Mouse (Mus musculus): ENCODE measurements at regions not wholly inside any gene's neighbourhood (a gene's known extent, or its start where the extent isn't known, plus 50 kb on each side); places are given as distances from the start of the nearest gene placed in this dataset.

GRCm38 (mm10) chr1:157768201-157768600 is 261.7 kb downstream of the Sec16b start:
- Histone ChIP-seq H3K9ac (ENCODE audit: low read depth, low read length) (no peak overlapping the region), H3K4me1 (ENCODE audit: control insufficient read depth, insufficient read depth, low read length) (no peaks in the 10 kb centered on the region), H3K27me3 (ENCODE audit: control insufficient read depth, insufficient read depth, low read length) (no peaks in the 10 kb centered on the region), H3K4me2 (no peak overlapping the region), H3K36me3 (ENCODE audit: control insufficient read depth, insufficient read depth, low read length) (no peaks in the 10 kb centered on the region), H3K27ac (ENCODE audit: low read depth, low read length) (no peak overlapping the region), H3K4me3 (ENCODE audit: low read depth, low read length) (no peak overlapping the region), H3K9me3 (replicated peaks; ENCODE audit: control insufficient read depth, low read length) (no peaks in the 10 kb centered on the region)
- ATAC-seq (replicated peaks; ENCODE audit: insufficient number of reproducible peaks, low FRiP score, low TSS enrichment) = no peak
- WGBS (ENCODE audit: insufficient replicate concordance) = 49% methylated on average over 6 of the region's 6 CpGs

DNA sequence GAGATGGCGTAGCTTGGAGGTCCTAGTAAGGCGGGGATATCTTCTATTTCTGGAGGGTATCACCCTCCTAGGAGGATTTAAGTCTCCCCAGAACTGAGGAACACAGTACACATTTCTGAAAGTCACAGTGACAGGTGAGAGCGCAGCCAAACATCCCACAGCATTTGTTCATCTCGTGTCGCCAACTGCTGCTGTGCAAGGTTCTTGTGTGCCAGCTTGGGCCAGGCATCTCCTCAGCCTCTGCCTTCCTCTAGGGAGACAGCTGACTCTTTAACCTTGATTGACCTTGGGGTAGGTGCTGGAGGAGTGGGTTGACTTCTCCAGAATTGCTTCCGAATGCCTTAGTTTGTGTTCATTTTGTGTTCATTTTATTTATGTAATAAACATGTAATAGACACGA is 291.2 kb downstream of the Sec16b start:
- Histone ChIP-seq H3K9me3 (replicated peaks; ENCODE audit: control insufficient read depth, low read length) (no peaks in the 10 kb centered on the region), H3K36me3 (ENCODE audit: control insufficient read depth, insufficient read depth, low read length) (no peaks in the 10 kb centered on the region), H3K4me2 (no peak overlapping the region), H3K27me3 (ENCODE audit: control insufficient read depth, insufficient read depth, low read length) (no peaks in the 10 kb centered on the region), H3K27ac (ENCODE audit: low read depth, low read length) (no peak overlapping the region), H3K9ac (ENCODE audit: low read depth, low read length) (no peak overlapping the region), H3K4me3 (ENCODE audit: low read depth, low read length) (no peak overlapping the region), H3K4me1 (ENCODE audit: control insufficient read depth, insufficient read depth, low read length) (no peaks in the 10 kb centered on the region)
- ATAC-seq (replicated peaks; ENCODE audit: insufficient number of reproducible peaks, low FRiP score, low TSS enrichment) = no peak
- WGBS (ENCODE audit: insufficient replicate concordance) = 81% methylated on average over 7 of the region's 7 CpGs

DNA sequence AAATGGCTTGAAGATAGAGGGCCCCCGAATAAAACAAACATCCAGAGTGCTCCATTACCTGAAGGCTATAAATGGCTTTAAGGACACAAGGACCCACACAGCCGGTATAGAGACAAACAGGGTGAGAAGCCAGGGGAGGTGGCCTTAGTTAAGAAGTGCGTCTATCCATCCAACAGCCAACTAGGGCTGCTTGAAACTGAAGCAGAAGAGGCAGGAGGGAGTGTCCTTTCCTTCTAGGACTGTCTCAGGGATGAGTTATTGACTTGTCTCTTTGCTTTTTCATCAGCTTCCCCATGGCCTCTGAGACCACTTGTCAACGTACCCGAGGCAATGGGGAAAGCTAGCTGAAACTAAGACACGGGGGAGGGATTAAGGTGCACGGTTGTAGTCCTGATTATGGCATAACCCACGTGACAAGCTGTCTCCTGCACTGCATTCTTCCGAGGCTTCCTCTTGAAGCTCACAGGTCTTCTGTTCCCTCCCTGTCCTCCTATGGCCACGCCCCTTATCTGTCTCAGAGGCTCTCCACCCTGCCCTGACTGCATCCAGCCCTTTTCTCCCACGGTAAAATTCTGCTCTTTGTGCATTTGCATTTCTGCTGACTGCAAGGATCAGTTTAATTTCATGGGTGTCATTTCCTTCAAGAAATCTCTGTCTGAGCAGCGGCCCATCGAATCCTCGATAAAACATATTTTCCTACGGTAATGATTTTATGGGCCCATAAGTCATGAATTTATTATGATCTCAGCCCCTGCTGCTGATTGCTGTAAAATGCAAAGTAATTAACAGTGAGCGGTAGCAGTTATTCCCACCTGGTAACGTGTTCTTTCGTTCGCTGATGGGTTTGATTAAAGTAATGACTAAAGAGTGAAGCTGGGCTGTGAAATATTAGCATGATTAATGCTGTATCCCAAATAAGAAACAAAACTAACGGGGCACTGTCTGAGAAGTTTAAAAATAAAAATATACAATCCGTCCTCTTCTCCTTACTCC is 292.3 kb downstream of the Sec16b start:
- H3K9ac ChIP-seq (ENCODE audit: low read depth, low read length) = no peak overlapping the region

GRCm38 (mm10) chr1:157801151-157801550 is 294.6 kb downstream of the Sec16b start:
- no peaks in the 10 kb centered on the region for H3K4me1 ChIP-seq (ENCODE audit: control insufficient read depth, insufficient read depth, low read length)
- ATAC-seq (replicated peaks; ENCODE audit: insufficient number of reproducible peaks, low FRiP score, low TSS enrichment) = no peak
- H3K4me2 ChIP-seq = no peak overlapping the region
- H3K4me3 ChIP-seq (ENCODE audit: low read depth, low read length) = no peak overlapping the region
- H3K36me3 ChIP-seq (ENCODE audit: control insufficient read depth, insufficient read depth, low read length) = no peaks in the 10 kb centered on the region
- 69% methylated on average over 3 of the region's 3 CpGs for WGBS (ENCODE audit: insufficient replicate concordance)
- no peaks in the 10 kb centered on the region for H3K27me3 ChIP-seq (ENCODE audit: control insufficient read depth, insufficient read depth, low read length)
- no peaks in the 10 kb centered on the region for H3K9me3 ChIP-seq (replicated peaks; ENCODE audit: control insufficient read depth, low read length)
- no peak overlapping the region for H3K27ac ChIP-seq (ENCODE audit: low read depth, low read length)
- no peak overlapping the region for H3K9ac ChIP-seq (ENCODE audit: low read depth, low read length)

More for the DNA sequence above, 292.3 kb downstream of the Sec16b start:
- Histone ChIP-seq H3K36me3 (ENCODE audit: control insufficient read depth, insufficient read depth, low read length) (no peaks in the 10 kb centered on the region), H3K27ac (ENCODE audit: low read depth, low read length) (no peak overlapping the region), H3K27me3 (ENCODE audit: control insufficient read depth, insufficient read depth, low read length) (no peaks in the 10 kb centered on the region), H3K4me2 (no peak overlapping the region), H3K9me3 (replicated peaks; ENCODE audit: control insufficient read depth, low read length) (no peaks in the 10 kb centered on the region), H3K4me1 (ENCODE audit: control insufficient read depth, insufficient read depth, low read length) (no peaks in the 10 kb centered on the region), H3K4me3 (ENCODE audit: low read depth, low read length) (no peak overlapping the region)
- 66% methylated on average over 21 of the region's 21 CpGs for WGBS (ENCODE audit: insufficient replicate concordance)
- ATAC-seq (replicated peaks; ENCODE audit: insufficient number of reproducible peaks, low FRiP score, low TSS enrichment) = no peak

- no peak overlapping the region for H3K9ac ChIP-seq (ENCODE audit: low read depth, low read length)
- no peaks in the 10 kb centered on the region for H3K4me1 ChIP-seq (ENCODE audit: control insufficient read depth, insufficient read depth, low read length)
- no peaks in the 10 kb centered on the region for H3K9me3 ChIP-seq (replicated peaks; ENCODE audit: control insufficient read depth, low read length)
- WGBS (ENCODE audit: insufficient replicate concordance) = 68% methylated on average over 3 of the region's 3 CpGs
- no peak for ATAC-seq (replicated peaks; ENCODE audit: insufficient number of reproducible peaks, low FRiP score, low TSS enrichment)
- no peak overlapping the region for H3K4me3 ChIP-seq (ENCODE audit: low read depth, low read length)
- no peaks in the 10 kb centered on the region for H3K27me3 ChIP-seq (ENCODE audit: control insufficient read depth, insufficient read depth, low read length)
- no peak overlapping the region for H3K27ac ChIP-seq (ENCODE audit: low read depth, low read length)
- no peaks in the 10 kb centered on the region for H3K36me3 ChIP-seq (ENCODE audit: control insufficient read depth, insufficient read depth, low read length)
- H3K4me2 ChIP-seq = no peak overlapping the region
These were observed 297.7 kb downstream of the Sec16b start for GRCm38 (mm10) chr1:157804229-157804628.

GRCm38 (mm10) chr1:157806296-157806695 is 299.8 kb downstream of the Sec16b start:
- 70% methylated on average over 1 of the region's 1 CpGs for WGBS (ENCODE audit: insufficient replicate concordance)
- no peak for ATAC-seq (replicated peaks; ENCODE audit: insufficient number of reproducible peaks, low FRiP score, low TSS enrichment)

DNA sequence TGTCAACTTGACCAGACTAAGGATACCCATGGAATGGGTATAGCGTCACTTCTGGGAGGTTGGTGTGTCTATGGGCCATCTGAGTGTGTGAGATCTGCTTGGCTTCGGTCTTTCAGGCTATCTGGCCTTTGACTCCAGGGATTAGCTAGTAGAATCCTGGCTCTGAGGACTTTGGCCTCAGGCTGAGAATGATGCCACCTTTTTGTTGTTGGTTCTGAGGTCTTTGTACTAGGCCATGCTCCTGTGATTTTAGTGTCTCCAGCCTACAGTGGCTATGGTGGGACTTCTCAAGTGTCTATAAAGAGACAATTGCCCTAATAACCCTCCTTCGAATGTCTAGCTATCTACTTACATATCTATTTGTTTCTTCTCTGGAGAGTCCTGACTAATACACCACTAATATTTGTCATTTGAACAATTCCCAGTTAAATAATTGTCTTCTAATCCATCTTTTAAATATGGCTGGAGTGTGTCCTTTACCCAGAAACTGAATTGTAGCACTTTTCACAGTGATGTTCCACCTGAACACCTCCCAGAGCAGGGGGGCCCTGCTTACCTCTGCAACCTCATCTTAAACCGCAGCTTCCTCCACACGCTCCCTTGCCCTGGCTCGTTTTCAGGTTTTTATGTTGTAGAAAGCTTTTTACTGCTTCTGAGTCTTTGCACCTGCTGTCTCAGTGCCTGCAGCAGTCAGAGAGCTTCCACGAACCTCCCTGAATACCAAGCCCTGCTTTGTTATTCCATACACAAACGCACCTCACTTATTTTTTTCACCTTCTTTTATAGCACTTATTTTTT is 303.3 kb downstream of the Sec16b start:
- H3K4me1 ChIP-seq (ENCODE audit: control insufficient read depth, insufficient read depth, low read length) = no peaks in the 10 kb centered on the region
- 75% methylated on average over 8 of the region's 8 CpGs for WGBS (ENCODE audit: insufficient replicate concordance)
- no peak for ATAC-seq (replicated peaks; ENCODE audit: insufficient number of reproducible peaks, low FRiP score, low TSS enrichment)
- no peaks in the 10 kb centered on the region for H3K9me3 ChIP-seq (replicated peaks; ENCODE audit: control insufficient read depth, low read length)
- H3K9ac ChIP-seq (ENCODE audit: low read depth, low read length) = no peak overlapping the region
- H3K4me2 ChIP-seq = no peak overlapping the region
- no peaks in the 10 kb centered on the region for H3K36me3 ChIP-seq (ENCODE audit: control insufficient read depth, insufficient read depth, low read length)
- no peaks in the 10 kb centered on the region for H3K27me3 ChIP-seq (ENCODE audit: control insufficient read depth, insufficient read depth, low read length)
- H3K27ac ChIP-seq (ENCODE audit: low read depth, low read length) = no peak overlapping the region
- H3K4me3 ChIP-seq (ENCODE audit: low read depth, low read length) = no peak overlapping the region

More at GRCm38 (mm10) chr1:157806296-157806695, 299.8 kb downstream of the Sec16b start:
- H3K9ac ChIP-seq (ENCODE audit: low read depth, low read length) = no peak overlapping the region
- no peaks in the 10 kb centered on the region for H3K9me3 ChIP-seq (replicated peaks; ENCODE audit: control insufficient read depth, low read length)
- no peak overlapping the region for H3K4me2 ChIP-seq
- no peak overlapping the region for H3K4me3 ChIP-seq (ENCODE audit: low read depth, low read length)
- no peaks in the 10 kb centered on the region for H3K27me3 ChIP-seq (ENCODE audit: control insufficient read depth, insufficient read depth, low read length)
- no peaks in the 10 kb centered on the region for H3K4me1 ChIP-seq (ENCODE audit: control insufficient read depth, insufficient read depth, low read length)
- H3K27ac ChIP-seq (ENCODE audit: low read depth, low read length) = no peak overlapping the region
- H3K36me3 ChIP-seq (ENCODE audit: control insufficient read depth, insufficient read depth, low read length) = no peaks in the 10 kb centered on the region

GRCm38 (mm10) chr1:157810657-157811056 is 304.1 kb downstream of the Sec16b start:
- Histone ChIP-seq H3K9ac (ENCODE audit: low read depth, low read length) (no peak overlapping the region), H3K4me1 (ENCODE audit: control insufficient read depth, insufficient read depth, low read length) (no peaks in the 10 kb centered on the region), H3K27me3 (ENCODE audit: control insufficient read depth, insufficient read depth, low read length) (no peaks in the 10 kb centered on the region), H3K36me3 (ENCODE audit: control insufficient read depth, insufficient read depth, low read length) (no peaks in the 10 kb centered on the region), H3K4me3 (ENCODE audit: low read depth, low read length) (no peak overlapping the region), H3K9me3 (replicated peaks; ENCODE audit: control insufficient read depth, low read length) (no peaks in the 10 kb centered on the region), H3K27ac (ENCODE audit: low read depth, low read length) (no peak overlapping the region), H3K4me2 (no peak overlapping the region)
- no peak for ATAC-seq (replicated peaks; ENCODE audit: insufficient number of reproducible peaks, low FRiP score, low TSS enrichment)
